Mouse (Mus musculus): ENCODE data around the gene Nfix.
"Not testable (repeated sequence)": the region's sequence is repeated elsewhere in the genome, so short reads cannot be mapped to it uniquely, and the experiment has no call there.

Gene Nfix

GRCm38 (mm10) chr8:84832759-84833742, 32.9 kb upstream of the Nfix start:
- no peak for DNase-seq (ENCODE audit: low read depth, low spot score)

GRCm38 (mm10) chr8:84832034-84832717, 32.0 kb upstream of the Nfix start:
- no peak for DNase-seq (ENCODE audit: low read depth, low spot score)

DNA sequence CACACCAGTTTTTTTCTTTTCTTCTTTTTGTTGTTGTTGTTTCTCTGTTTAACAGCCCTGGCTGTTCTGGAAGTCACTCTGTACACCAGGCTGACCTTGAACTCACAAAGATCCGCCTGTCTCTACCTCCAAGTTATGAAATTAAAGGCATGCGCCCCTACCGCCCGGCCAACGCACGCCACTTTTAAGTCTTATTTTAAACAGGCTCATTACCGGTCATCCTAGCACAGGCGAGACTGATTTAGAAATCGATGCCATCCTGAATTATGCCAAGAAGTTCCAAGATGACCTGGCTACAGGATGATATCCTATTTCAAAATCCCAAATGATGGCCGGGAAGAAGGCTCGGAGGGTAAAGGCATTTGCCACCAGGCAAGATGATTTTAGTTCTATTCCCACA, 31.3 kb upstream of the Nfix start, which contains the start of gene Gadd45gip1:
Gene Gadd45gip1 (plus strand): TSS at position 33 of the 400 bp plus-strand sequence.
- DNase-seq (ENCODE audit: low read depth, low spot score): no peak

- DNase-seq (ENCODE audit: low read depth, low spot score): not testable (repeated sequence)
These were observed 26.4 kb upstream of the Nfix start for GRCm38 (mm10) chr8:84826518-84826917.

DNA sequence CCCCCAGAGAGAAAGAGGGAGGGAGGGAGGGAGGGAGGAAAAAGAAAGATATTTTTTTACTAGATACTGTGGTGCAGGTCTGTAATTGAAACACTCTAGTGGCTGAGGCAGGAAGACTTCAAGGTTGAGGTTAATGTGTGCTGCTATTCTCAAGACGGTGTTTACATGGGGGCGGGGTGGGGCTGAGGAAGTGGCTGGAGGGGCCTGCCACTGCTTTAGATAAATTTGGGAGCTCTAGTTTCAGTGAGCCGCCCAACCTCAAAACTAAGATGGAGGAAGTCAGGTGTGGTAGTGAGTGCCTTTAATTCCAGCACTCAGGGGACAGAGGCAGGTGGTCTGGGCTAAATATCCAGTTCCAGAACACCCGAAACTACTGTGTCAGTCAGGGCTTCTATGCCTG, 25.5 kb upstream of the Nfix start:
- no peak for DNase-seq (ENCODE audit: low read depth, low spot score)

- no peak for DNase-seq (ENCODE audit: low read depth, low spot score)
These were observed 23.5 kb upstream of the Nfix start for GRCm38 (mm10) chr8:84823653-84824052.

GRCm38 (mm10) chr8:84822723-84823122, 22.6 kb upstream of the Nfix start, which contains the start of gene Dand5:
Dand5 (minus strand) TSS chr8:84822823.
- DNase-seq (ENCODE audit: low read depth, low spot score): no peak

- no peak for DNase-seq (ENCODE audit: low read depth, low spot score)
These were observed 16.0 kb upstream of the Nfix start for GRCm38 (mm10) chr8:84816117-84816516.

DNA sequence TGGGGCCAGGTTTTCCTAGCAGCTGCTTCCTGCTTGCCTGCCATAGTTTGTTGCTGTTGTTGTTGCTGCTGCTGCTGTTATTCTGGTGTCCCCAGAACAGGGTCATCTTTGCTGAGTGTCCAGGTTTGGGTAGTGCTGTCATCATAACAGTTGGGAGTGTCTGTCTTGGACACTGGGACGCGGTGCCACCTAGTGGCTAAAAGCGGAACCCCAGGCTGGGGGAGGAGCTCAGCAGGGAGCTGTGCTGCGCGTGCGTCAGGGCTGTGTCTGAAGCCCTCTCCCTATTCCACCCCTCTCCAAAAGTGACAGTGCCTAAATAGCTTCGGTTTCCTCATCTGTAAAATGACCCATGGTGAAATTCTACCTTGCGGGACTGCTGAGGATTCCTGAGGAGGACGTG, 15.4 kb upstream of the Nfix start:
- DNase-seq (ENCODE audit: low read depth, low spot score): no peak

GRCm38 (mm10) chr8:84814555-84815441, 14.7 kb upstream of the Nfix start:
- no peak for DNase-seq (ENCODE audit: low read depth, low spot score)

- DNase-seq (ENCODE audit: low read depth, low spot score): no peak
These were observed 14.1 kb upstream of the Nfix start for GRCm38 (mm10) chr8:84814240-84814554.

DNA sequence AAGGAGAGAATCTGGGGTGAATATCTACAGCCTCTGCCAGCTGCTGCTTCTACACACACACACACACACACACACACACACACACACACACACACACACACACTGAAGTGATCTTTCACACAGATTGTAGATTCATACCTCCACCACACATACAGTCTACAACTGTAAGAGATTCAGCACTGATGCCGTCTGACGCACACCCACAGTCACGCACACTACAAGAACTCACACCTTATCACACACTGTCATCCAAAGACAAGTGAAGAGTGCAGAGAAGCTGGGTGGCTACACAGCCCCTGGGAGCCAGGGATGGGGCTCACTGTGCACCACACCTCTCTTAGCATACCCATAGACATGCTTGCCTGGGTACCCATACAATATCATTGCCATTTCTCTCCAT, 13.7 kb upstream of the Nfix start:
- DNase-seq (ENCODE audit: low read depth, low spot score): no peak

DNA sequence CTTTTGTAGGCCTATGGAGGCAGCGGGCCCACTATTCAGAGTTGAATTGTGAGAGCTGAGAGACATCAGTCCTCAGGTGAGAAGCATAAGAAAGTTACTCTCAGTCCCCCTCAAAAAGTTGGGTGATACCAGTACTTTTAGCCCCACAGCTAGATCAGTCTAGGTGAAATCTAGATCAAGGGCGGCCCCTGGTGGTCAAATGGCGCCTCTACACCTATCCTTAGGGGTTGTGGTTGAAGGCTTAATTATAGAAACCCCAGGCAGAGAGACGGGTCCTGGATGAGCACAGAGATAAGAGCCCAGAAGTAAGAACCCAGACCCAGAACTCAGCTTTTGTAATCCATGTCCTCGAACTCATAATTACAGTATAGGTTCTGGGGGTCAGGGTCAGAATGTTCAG, 12.9 kb upstream of the Nfix start:
- no peak for DNase-seq (ENCODE audit: low read depth, low spot score)

GRCm38 (mm10) chr8:84811303-84811702, 11.2 kb upstream of the Nfix start:
- DNase-seq (ENCODE audit: low read depth, low spot score): no peak

DNA sequence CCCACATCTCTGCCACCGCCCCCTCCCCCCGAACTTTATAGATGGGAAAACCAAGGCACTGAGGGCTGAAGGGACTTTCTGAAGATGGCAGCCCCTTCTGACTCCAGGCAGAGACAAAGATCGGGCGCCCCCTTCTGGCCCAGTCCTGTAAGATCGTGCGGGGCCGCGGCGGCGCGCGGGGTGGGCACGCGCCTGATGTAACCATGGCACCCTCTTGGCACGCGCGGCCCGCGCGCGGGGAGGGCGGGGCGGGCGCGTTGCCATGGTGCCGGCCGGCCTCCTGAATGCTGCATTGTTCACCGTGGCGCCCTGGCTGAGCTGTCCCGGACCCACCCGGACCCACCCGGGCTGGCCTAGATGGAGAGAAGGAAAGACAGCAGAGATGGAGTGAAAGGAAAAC, 10.8 kb upstream of the Nfix start:
- no peak for DNase-seq (ENCODE audit: low read depth, low spot score)

DNA sequence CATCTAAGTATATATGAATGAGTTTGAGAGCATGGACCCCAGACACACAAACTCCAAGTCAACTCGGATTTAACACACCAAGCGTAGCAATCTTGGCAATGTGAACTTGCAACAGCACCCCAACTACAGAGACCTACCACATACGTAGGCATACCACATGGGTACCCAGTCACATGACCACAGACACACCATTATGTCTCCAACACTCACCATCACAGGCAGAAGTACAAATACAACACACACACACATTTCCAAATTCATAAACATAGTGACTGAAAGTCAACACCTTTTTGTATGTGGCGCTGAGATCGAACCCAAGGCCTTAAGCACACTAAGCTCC, 9.8 kb upstream of the Nfix start:
- no peak for DNase-seq (ENCODE audit: low read depth, low spot score)

DNA sequence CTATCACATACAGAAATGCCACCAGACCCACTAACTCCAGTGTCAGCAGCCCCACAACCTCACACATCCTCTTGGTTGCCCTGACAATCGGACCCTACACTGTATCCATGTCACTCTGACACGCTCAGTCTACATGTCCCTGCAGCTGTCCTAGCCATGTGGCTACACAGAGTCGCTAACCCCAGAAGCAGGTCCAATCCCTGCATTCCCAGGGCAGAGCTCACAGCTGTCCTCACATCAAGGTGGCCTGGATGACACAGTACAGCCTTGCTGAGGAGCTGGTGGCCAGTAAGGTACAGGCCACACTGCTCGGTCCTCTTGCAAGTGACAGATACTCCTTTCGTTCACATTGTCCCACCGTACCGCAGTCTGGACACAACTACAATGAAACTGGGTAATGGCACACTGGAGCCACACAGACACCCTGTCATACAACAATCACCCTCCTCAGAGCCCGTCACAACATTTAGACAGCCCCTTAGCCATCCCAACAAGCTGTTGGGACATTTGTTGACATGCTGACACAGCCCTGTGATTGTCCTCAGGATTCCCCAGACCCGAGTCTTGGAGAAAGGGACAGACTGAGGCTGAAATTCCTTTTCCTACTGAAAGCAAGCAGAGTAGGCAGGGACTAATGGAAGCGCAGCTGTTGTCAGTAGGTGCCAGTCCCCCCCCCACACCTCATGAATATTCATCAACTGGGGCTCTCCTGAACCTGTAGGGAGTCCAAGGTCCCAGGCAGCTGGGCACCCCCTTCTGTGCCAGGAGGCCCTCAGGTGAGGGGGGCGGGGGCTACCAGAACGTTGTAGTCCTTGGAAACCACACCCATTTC, 9.2 kb upstream of the Nfix start:
- DNase-seq (ENCODE audit: low read depth, low spot score): no peak

GRCm38 (mm10) chr8:84806031-84806430, 5.9 kb upstream of the Nfix start:
- no peak for DNase-seq (ENCODE audit: low read depth, low spot score)

DNA sequence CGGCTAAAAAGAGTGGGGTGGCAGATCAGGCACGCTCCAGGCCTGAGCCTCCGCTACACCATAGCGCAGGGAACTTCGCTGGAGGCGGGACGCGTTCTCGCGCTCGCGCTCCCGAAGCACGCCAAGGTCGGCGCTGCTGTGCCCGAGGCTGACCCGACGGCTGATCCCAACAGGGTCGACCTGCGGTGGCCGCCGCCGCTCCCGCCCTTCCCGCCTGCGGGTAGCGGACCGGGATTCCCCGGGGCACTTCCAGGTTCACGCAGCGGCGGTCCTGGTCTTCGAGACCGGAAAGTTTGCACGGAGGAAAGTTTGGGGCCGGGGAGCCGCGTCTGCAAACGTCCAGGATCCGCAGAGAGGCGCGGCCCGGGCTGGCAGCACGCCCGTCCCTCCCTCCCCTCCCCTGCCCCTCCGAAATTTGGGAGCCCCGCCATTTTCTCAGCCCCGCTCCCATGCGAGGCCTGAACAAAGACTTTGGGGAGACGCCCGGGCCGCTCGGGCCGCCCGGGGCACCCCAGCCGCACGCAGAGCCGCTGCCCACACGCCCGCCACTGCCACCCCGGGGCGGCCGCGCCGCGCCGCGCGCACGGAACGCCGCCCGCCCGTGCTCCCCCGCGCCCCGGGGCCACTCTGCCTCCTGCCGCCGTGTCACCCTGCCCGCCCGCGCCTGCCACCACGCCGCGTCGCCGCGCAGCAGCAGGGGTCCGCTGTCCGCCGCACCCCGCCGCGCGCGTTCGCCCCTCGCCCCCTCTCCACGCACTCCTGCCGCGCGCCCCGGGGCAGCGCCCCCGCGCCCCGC, 810 bp downstream of the Nfix start:
- DNase-seq (ENCODE audit: low read depth, low spot score): no peak

DNA sequence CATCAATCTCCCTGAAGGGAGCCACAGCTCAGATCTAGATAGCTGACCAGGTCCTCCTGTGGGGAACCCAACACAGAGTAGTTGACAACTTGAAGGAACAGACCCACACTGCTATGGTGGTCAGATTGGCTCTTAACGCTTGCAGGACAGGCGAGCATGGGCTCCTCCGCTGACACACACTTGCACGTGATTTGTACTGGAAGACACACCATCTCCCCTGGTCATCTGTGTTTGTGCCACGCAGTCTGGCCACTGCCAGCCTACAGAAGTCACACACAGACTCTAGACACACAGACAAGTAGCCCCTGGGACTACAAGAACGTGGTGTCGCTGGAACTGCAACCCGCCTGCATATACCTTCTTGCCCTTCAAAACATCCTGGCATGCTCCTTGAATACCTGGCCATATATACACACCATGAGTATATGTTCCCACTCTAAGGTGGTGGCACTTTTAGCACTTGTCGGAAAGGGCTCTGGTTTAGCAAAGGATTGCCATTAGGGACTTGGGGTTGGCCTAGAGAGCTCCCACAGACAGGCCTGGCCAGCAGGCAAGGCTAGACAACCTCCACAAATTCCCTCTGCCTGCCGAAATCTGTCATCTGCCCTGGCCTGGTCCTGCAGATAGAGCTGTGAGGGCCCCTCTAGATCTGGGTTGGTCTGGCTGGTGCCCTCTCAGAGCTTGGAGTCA, 1.6 kb downstream of the Nfix start:
- DNase-seq (ENCODE audit: low read depth, low spot score): no peak

All from brain, embryonic 18.5 days (tissue).